Mouse (Mus musculus): ENCODE data around the gene Rnf114. TPM values are rescaled to one million over a fixed set of nuclear protein-coding genes. Genes with fewer than 3 reads are reported as not detected.

Gene Rnf114
- polyA plus RNA-seq, 1 experiment from 2014 or later = 79.0 TPM

DNA sequence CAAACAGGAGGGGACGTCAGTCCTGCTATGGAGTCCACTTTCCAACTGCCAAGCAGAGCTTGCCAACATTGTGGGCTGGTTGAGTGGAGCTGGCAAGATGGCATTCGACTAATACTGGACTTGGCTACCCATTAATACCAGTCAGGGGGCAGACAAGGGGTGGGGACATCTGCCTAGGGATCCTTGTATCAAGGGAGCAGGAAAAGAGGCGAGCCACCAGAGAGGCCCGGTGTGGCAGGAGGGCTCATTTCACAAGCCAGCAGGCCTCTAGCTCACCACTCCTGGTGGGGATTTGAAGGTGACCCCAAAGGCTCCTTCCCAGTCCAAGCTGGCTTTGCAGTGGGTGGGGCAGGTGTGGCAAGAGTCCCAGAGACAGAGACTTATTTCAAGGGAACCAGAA, 9.8 kb upstream of the Rnf114 start:
- Histone ChIP-seq H3K27ac (ENCODE audit: low read length) (no peak overlapping the region), H3K27me3 (ENCODE audit: control insufficient read depth, insufficient read depth, low read length) (no peaks in the 10 kb centered on the region), H3K9me3 (replicated peaks; ENCODE audit: control insufficient read depth, low read length) (no peaks in the 10 kb centered on the region), H3K4me1 (ENCODE audit: control insufficient read depth, insufficient read depth, low read length) (peaks cover 6% of the 10 kb centered on the region), H3K4me3 (ENCODE audit: low read length) (no peak overlapping the region), H3K9ac (ENCODE audit: low read length) (no peak overlapping the region), H3K4me2 (ENCODE audit: low read depth, low read length) (no peak overlapping the region), H3K36me3 (ENCODE audit: control insufficient read depth, insufficient read depth) (peaks cover 14% of the 10 kb centered on the region; the same call in 1 of the 2 replicates)
- 88% methylated on average over 4 of the region's 4 CpGs for WGBS
- no peak for ATAC-seq (replicated peaks; ENCODE audit: extremely low read depth, insufficient read depth, low FRiP score)

GRCm38 (mm10) chr2:167483081-167483826, 9.2 kb upstream of the Rnf114 start:
- Histone ChIP-seq H3K27ac (ENCODE audit: low read length) (no peak overlapping the region), H3K4me2 (ENCODE audit: low read depth, low read length) (no peak overlapping the region), H3K36me3 (ENCODE audit: control insufficient read depth, insufficient read depth) (peaks cover 14% of the 10 kb centered on the region; the same call in 1 of the 2 replicates), H3K9me3 (replicated peaks; ENCODE audit: control insufficient read depth, low read length) (no peaks in the 10 kb centered on the region), H3K27me3 (ENCODE audit: control insufficient read depth, insufficient read depth, low read length) (no peaks in the 10 kb centered on the region), H3K9ac (ENCODE audit: low read length) (no peak overlapping the region), H3K4me1 (ENCODE audit: control insufficient read depth, insufficient read depth, low read length) (peaks cover 6% of the 10 kb centered on the region), H3K4me3 (ENCODE audit: low read length) (no peak overlapping the region)
- 88% methylated on average over 27 of the region's 27 CpGs for WGBS
- ATAC-seq (replicated peaks; ENCODE audit: extremely low read depth, insufficient read depth, low FRiP score) = no peak

GRCm38 (mm10) chr2:167483827-167484410, 8.5 kb upstream of the Rnf114 start:
- Histone ChIP-seq H3K36me3 (ENCODE audit: control insufficient read depth, insufficient read depth) (peaks cover 14% of the 10 kb centered on the region; the same call in 1 of the 2 replicates), H3K4me3 (ENCODE audit: low read length) (no peak overlapping the region), H3K27me3 (ENCODE audit: control insufficient read depth, insufficient read depth, low read length) (no peaks in the 10 kb centered on the region), H3K9me3 (replicated peaks; ENCODE audit: control insufficient read depth, low read length) (no peaks in the 10 kb centered on the region), H3K27ac (ENCODE audit: low read length) (no peak overlapping the region), H3K4me2 (ENCODE audit: low read depth, low read length) (no peak overlapping the region), H3K9ac (ENCODE audit: low read length) (no peak overlapping the region), H3K4me1 (ENCODE audit: control insufficient read depth, insufficient read depth, low read length) (peaks cover 10% of the 10 kb centered on the region)
- no peak for ATAC-seq (replicated peaks; ENCODE audit: extremely low read depth, insufficient read depth, low FRiP score)
- 93% methylated on average over 24 of the region's 24 CpGs for WGBS

- no peak overlapping the region for H3K9ac ChIP-seq (ENCODE audit: low read length)
- no peaks in the 10 kb centered on the region for H3K9me3 ChIP-seq (replicated peaks; ENCODE audit: control insufficient read depth, low read length)
- WGBS = 92% methylated on average over 11 of the region's 11 CpGs
- no peak for ATAC-seq (replicated peaks; ENCODE audit: extremely low read depth, insufficient read depth, low FRiP score)
- no peak overlapping the region for H3K27ac ChIP-seq (ENCODE audit: low read length)
- H3K27me3 ChIP-seq (ENCODE audit: control insufficient read depth, insufficient read depth, low read length) = no peaks in the 10 kb centered on the region
- H3K4me2 ChIP-seq (ENCODE audit: low read depth, low read length) = no peak overlapping the region
- no peak overlapping the region for H3K4me3 ChIP-seq (ENCODE audit: low read length)
- peaks cover 14% of the 10 kb centered on the region; the same call in 1 of the 2 replicates for H3K36me3 ChIP-seq (ENCODE audit: control insufficient read depth, insufficient read depth)
- H3K4me1 ChIP-seq (ENCODE audit: control insufficient read depth, insufficient read depth, low read length) = peaks cover 10% of the 10 kb centered on the region
Observed at GRCm38 (mm10) chr2:167484932-167485331, 7.5 kb upstream of the Rnf114 start.

- ATAC-seq (replicated peaks; ENCODE audit: extremely low read depth, insufficient read depth, low FRiP score) = no peak
- Histone ChIP-seq H3K9me3 (replicated peaks; ENCODE audit: control insufficient read depth, low read length) (no peaks in the 10 kb centered on the region), H3K9ac (ENCODE audit: low read length) (no peak overlapping the region), H3K4me2 (ENCODE audit: low read depth, low read length) (no peak overlapping the region), H3K27me3 (ENCODE audit: control insufficient read depth, insufficient read depth, low read length) (no peaks in the 10 kb centered on the region), H3K4me3 (ENCODE audit: low read length) (no peak overlapping the region), H3K4me1 (ENCODE audit: control insufficient read depth, insufficient read depth, low read length) (peaks cover 12% of the 10 kb centered on the region), H3K36me3 (ENCODE audit: control insufficient read depth, insufficient read depth) (peaks cover 14% of the 10 kb centered on the region; the same call in 1 of the 2 replicates), H3K27ac (ENCODE audit: low read length) (no peak overlapping the region; the same call in 1 of the 2 replicates)
- WGBS = 70% methylated on average over 7 of the region's 7 CpGs
Observed at GRCm38 (mm10) chr2:167485501-167486377, 6.7 kb upstream of the Rnf114 start.

DNA sequence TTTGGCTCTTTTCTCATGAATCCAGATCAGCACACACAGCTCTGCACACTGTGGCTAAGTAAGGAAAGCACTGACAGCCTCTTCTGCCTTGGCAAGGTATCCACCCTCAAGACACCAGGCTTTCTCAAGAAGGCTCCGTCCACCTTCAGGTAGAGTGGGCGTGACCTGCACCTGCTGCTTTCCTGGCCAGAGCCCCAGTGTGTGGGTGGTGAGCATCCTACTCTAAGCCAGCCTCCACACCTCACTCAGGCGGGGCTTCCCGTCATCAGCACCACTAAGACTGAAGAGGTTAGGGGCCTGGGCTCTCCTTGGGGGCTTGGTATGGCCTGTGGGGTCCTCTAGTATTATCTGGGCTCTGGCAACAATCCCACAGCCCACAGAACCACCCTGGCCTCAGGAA, 5.9 kb upstream of the Rnf114 start:
- Histone ChIP-seq H3K4me3 (ENCODE audit: low read length) (no peak overlapping the region), H3K27me3 (ENCODE audit: control insufficient read depth, insufficient read depth, low read length) (no peaks in the 10 kb centered on the region), H3K9me3 (replicated peaks; ENCODE audit: control insufficient read depth, low read length) (no peaks in the 10 kb centered on the region), H3K36me3 (ENCODE audit: control insufficient read depth, insufficient read depth) (peaks cover 14% of the 10 kb centered on the region; the same call in 1 of the 2 replicates), H3K9ac (ENCODE audit: low read length) (no peak overlapping the region), H3K4me1 (ENCODE audit: control insufficient read depth, insufficient read depth, low read length) (peaks cover 21% of the 10 kb centered on the region), H3K4me2 (ENCODE audit: low read depth, low read length) (no peak overlapping the region), H3K27ac (ENCODE audit: low read length) (no peak overlapping the region)
- no peak for ATAC-seq (replicated peaks; ENCODE audit: extremely low read depth, insufficient read depth, low FRiP score)
- 87% methylated on average over 4 of the region's 4 CpGs for WGBS

GRCm38 (mm10) chr2:167487551-167487950, 4.9 kb upstream of the Rnf114 start:
- no peak for ATAC-seq (replicated peaks; ENCODE audit: extremely low read depth, insufficient read depth, low FRiP score)
- WGBS = 89% methylated on average over 6 of the region's 6 CpGs

GRCm38 (mm10) chr2:167487994-167488393, 4.5 kb upstream of the Rnf114 start:
- H3K9me3 ChIP-seq (replicated peaks; ENCODE audit: control insufficient read depth, low read length) = no peaks in the 10 kb centered on the region
- ATAC-seq (replicated peaks; ENCODE audit: extremely low read depth, insufficient read depth, low FRiP score) = no peak
- no peak overlapping the region for H3K27ac ChIP-seq (ENCODE audit: low read length)
- peaks cover 11% of the 10 kb centered on the region; the same call in 1 of the 2 replicates for H3K36me3 ChIP-seq (ENCODE audit: control insufficient read depth, insufficient read depth)
- no peak overlapping the region for H3K9ac ChIP-seq (ENCODE audit: low read length)
- no peak overlapping the region for H3K4me3 ChIP-seq (ENCODE audit: low read length)
- peaks cover 24% of the 10 kb centered on the region for H3K4me1 ChIP-seq (ENCODE audit: control insufficient read depth, insufficient read depth, low read length)
- WGBS = 64% methylated on average over 6 of the region's 6 CpGs
- H3K27me3 ChIP-seq (ENCODE audit: control insufficient read depth, insufficient read depth, low read length) = no peaks in the 10 kb centered on the region
- H3K4me2 ChIP-seq (ENCODE audit: low read depth, low read length) = no peak overlapping the region

More at GRCm38 (mm10) chr2:167487551-167487950, 4.9 kb upstream of the Rnf114 start:
- H3K9me3 ChIP-seq (replicated peaks; ENCODE audit: control insufficient read depth, low read length) = no peaks in the 10 kb centered on the region
- peaks cover 14% of the 10 kb centered on the region; the same call in 1 of the 2 replicates for H3K36me3 ChIP-seq (ENCODE audit: control insufficient read depth, insufficient read depth)
- no peak overlapping the region for H3K4me2 ChIP-seq (ENCODE audit: low read depth, low read length)
- H3K4me3 ChIP-seq (ENCODE audit: low read length) = no peak overlapping the region
- no peaks in the 10 kb centered on the region for H3K27me3 ChIP-seq (ENCODE audit: control insufficient read depth, insufficient read depth, low read length)
- peaks cover 24% of the 10 kb centered on the region for H3K4me1 ChIP-seq (ENCODE audit: control insufficient read depth, insufficient read depth, low read length)
- H3K27ac ChIP-seq (ENCODE audit: low read length) = no peak overlapping the region
- no peak overlapping the region for H3K9ac ChIP-seq (ENCODE audit: low read length)

Measured in heart, embryonic 16.5 days (tissue).